Mouse (Mus musculus) midbrain, embryonic 11.5 days (tissue): ENCODE results near the gene Gm20830. TPM values are rescaled to one million over a fixed set of nuclear protein-coding genes. Genes with fewer than 3 reads are reported as not detected.
"Not testable (repeated sequence)": the region's sequence is repeated elsewhere in the genome, so short reads cannot be mapped to it uniquely, and the experiment has no call there.

Experiments
- ATAC-seq: fragments of 200-750 bp; cut with Nextera tagmentation; 2 replicates; pipeline ENCODE4 v1.8.0; 2017; ENCODE audit warnings: moderate TSS enrichment, moderate library complexity; ENCODE audit not compliant: low FRiP score
- DNase-seq: peaks from one replicate; pipeline ENCODE4 v3.0.0; 2015; ENCODE audit warnings: low spot score; ENCODE audit errors: missing footprints
- H3K27ac ChIP-seq: fragments of 300-500 bp; sonication (generic); 2 replicates; pipeline ENCODE4 v1.5.1; 2014; ENCODE audit warnings: low read depth, low read length
- H3K27me3 ChIP-seq: fragments of 300-500 bp; sonication (generic); 2 replicates; pipeline ENCODE4 v1.6.1; 2014; ENCODE audit warnings: mild to moderate bottlenecking, low read length, moderate library complexity, mixed read lengths; ENCODE audit not compliant: control insufficient read depth, insufficient read depth
- H3K36me3 ChIP-seq: fragments of 300-500 bp; sonication (generic); 2 replicates; pipeline ENCODE4 v1.6.1; 2014; ENCODE audit warnings: mild to moderate bottlenecking, low read length, moderate library complexity, mixed read lengths; ENCODE audit not compliant: control insufficient read depth, insufficient read depth
- H3K4me1 ChIP-seq: fragments of 300-500 bp; sonication (generic); 2 replicates; pipeline ENCODE4 v1.6.1; 2014; ENCODE audit warnings: low read length; ENCODE audit not compliant: control insufficient read depth, insufficient read depth
- H3K4me2 ChIP-seq: fragments of 300-500 bp; sonication (generic); 2 replicates; pipeline ENCODE4 v1.6.1; 2014; ENCODE audit warnings: mild to moderate bottlenecking, moderate library complexity
- H3K4me3 ChIP-seq: fragments of 300-500 bp; sonication (generic); 2 replicates; pipeline ENCODE4 v1.5.1; 2014; ENCODE audit warnings: low read depth, low read length
- H3K9ac ChIP-seq: fragments of 300-500 bp; sonication (generic); 2 replicates; pipeline ENCODE4 v1.6.1; 2014; ENCODE audit warnings: low read length
- H3K9me3 ChIP-seq: fragments of 300-500 bp; sonication (generic); 2 replicates; pipeline ENCODE4 v1.6.1; 2016; ENCODE audit warnings: low read length; ENCODE audit not compliant: control insufficient read depth
- WGBS: fragments of 180-500 bp; shearing (Covaris S2); extraction: QIAGEN DNeasy Blood & Tissue Kit; methylation state at CpG from one replicate; pipeline ENCODE4 v1.1.7; 2014; 5-methylcytosine and 5-hydroxymethylcytosine counted together
- polyA plus RNA-seq: library from polyadenylated mRNA; unstranded; fragments of >200 nt; fragmentation: Nextera tagmentation; extraction: Ambion mirVana; gene quantifications from 2 replicates; pipeline ENCODE4 v1.2.1, GENCODE M21; 2014

Gm20830 gene
- polyA plus RNA-seq: not detected in 2 replicates

DNA sequence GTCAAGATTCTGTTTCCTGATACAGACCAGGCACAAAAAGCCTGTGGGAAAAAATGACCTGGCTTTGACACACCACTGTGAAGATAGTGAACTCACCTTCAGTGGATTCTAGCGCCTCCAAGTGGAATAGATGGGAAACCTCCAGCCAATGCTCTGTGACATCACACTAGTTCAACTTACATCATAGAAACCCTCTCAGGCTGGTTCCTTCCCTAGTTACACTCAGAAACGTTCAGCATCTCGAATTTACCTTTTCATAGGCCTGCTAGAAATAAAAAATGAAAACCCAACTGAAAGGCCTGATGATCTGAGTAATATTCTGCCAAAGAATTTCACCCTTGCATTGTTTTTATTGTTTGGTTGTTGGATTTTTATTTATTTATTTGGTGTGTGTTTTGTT lies at the start of gene Gm20830:
Gene Gm20830 (minus strand): TSS at position 101 of the 400 bp plus-strand sequence.
- H3K4me2 ChIP-seq, H3K9ac ChIP-seq, H3K4me3 ChIP-seq, H3K27me3 ChIP-seq, H3K9me3 ChIP-seq, DNase-seq, H3K4me1 ChIP-seq, H3K27ac ChIP-seq, H3K36me3 ChIP-seq, ATAC-seq: not testable (repeated sequence)
- WGBS: 18% methylated on average over 3 of the region's 3 CpGs

Other genes starting within 250 kb of the Gm20830 start
- gene Gm21719, start 235.4 kb downstream of the Gm20830 start, polyA plus RNA-seq: not detected in 2 replicates